Mouse (Mus musculus): ENCODE data around the gene Mon1b. TPM values are rescaled to one million over a fixed set of nuclear protein-coding genes. Genes with fewer than 3 reads are reported as not detected.

Gene Mon1b
- 1.0 and 1.5 TPM in 2 replicates for polyA plus RNA-seq (2012; rRNA removed)

GRCm38 (mm10) chr8:113634670-113635591 lies at the start of gene Mon1b:
TSS of gene Mon1b (plus strand) at chr8:113635587.

GRCm38 (mm10) chr8:113642926-113643325 lies 7.5 kb downstream of the Mon1b start, which contains the start of gene Syce1l:
TSS of gene Syce1l (plus strand) at chr8:113643213.

Other genes starting within 250 kb of the Mon1b start
- gene Syce1l, start 7.6 kb downstream of the Mon1b start, polyA plus RNA-seq (2012; rRNA removed), result not detected in 2 replicates
- gene Adamts18, start 213.2 kb downstream of the Mon1b start, polyA plus RNA-seq (2012; rRNA removed), result 0.01 and 0.08 TPM in 2 replicates